Mouse (Mus musculus) forebrain, embryonic 10.5 days (tissue): ENCODE measurements around the gene Defb18. TPM values are rescaled to one million over a fixed set of nuclear protein-coding genes. Genes with fewer than 3 reads are reported as not detected.
"Not testable (repeated sequence)": the region's sequence is repeated elsewhere in the genome, so short reads cannot be mapped to it uniquely, and the experiment has no call there.

Experiments
- DNase-seq: peaks from one replicate; pipeline ENCODE4 v3.0.0-alpha.2; 2017; ENCODE audit warnings: low spot score; ENCODE audit errors: extremely low spot score
- H3K27ac ChIP-seq: fragments of 300-500 bp; sonication (generic); 2 replicates; pipeline ENCODE4 v1.5.1; 2016; ENCODE audit warnings: mild to moderate bottlenecking
- H3K27me3 ChIP-seq: fragments of 300-500 bp; sonication (generic); 2 replicates; pipeline ENCODE4 v1.6.1; 2016; ENCODE audit warnings: mild to moderate bottlenecking; ENCODE audit not compliant: poor library complexity, severe bottlenecking
- H3K36me3 ChIP-seq: fragments of 300-500 bp; sonication (generic); replicated peaks from 2 replicates; pipeline ENCODE4 v1.6.1; 2016; ENCODE audit warnings: mild to moderate bottlenecking, moderate library complexity
- H3K4me1 ChIP-seq: fragments of 300-500 bp; sonication (generic); 2 replicates; pipeline ENCODE4 v1.6.1; 2016
- H3K4me3 ChIP-seq: fragments of 300-500 bp; sonication (generic); 2 replicates; pipeline ENCODE4 v1.5.1; 2016; ENCODE audit warnings: mild to moderate bottlenecking, moderate library complexity
- H3K9me3 ChIP-seq: fragments of 300-500 bp; sonication (generic); 2 replicates; pipeline ENCODE4 v1.6.1; 2016; ENCODE audit warnings: mild to moderate bottlenecking, moderate library complexity
- whole genome bisulfite sequencing: fragments of 180-500 bp; shearing (Covaris S2); methylation state at CpG from one replicate; pipeline ENCODE4 v1.1.7; 2016; 5-methylcytosine and 5-hydroxymethylcytosine counted together
- polyA plus RNA-seq: library from polyadenylated mRNA; unstranded; fragments of >200 nt; fragmentation: Nextera tagmentation; extraction: Ambion mirVana; gene quantifications from 2 replicates; pipeline ENCODE4 v1.2.1, GENCODE M21; 2016

Defb18 gene
- not detected in 2 replicates for polyA plus RNA-seq

DNA sequence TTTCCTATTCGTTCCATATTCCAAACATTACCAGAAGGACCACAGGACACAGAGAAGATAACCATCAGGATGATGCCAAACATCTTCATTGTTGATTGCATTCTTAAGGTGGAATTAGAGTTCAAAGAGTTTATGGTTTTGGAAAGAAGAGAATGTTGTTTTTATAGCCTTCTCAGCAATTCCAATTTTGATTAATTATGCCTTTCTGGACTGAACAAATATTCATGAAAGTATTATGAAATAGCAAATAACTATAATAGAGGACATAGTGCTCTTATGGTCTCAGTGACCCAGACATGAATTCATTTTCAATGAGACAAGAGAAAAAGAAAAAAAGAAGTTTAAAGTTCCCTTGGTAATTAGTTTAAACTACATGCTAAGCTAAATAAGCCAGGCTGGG, at the start of gene Defb18:
Defb18 (minus strand) TSS at position 101 of the 400 bp plus-strand sequence.
- WGBS: 79% methylated on average over 1 of the region's 1 CpGs
- Histone ChIP-seq H3K4me3 (no peak within 1 kb of the TSS), H3K9me3 (no peaks in the 10 kb centered on the region), H3K4me1 (no peaks in the 10 kb centered on the region), H3K36me3 (no peaks in the 10 kb centered on the region), H3K27ac (no peak within 1 kb of the TSS), H3K27me3 (no peaks in the 10 kb centered on the region)
- no peak for DNase-seq

DNA sequence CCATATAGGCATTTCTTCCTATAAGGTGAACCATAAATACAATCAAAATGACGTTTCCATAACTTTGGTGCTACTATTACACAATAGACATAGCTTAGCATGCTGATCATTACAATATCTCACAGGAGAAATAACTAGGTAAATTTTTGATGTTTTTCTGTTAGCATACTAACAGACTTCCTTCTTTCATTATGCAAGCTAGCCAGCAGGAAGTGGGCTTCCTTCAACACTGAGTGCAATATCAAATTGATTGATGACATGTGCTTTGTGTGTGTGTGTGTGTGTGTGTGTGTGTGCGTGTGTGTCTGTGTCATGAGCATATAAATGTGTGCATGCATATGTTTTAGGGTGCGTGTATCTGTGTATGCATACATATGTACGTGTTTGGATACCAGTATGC, 33.9 kb upstream of the Defb18 start:
- Histone ChIP-seq H3K36me3 (no peaks in the 10 kb centered on the region), H3K9me3 (no peaks in the 10 kb centered on the region), H3K27me3 (no peaks in the 10 kb centered on the region), H3K4me1 (no peaks in the 10 kb centered on the region), H3K4me3 (no peak overlapping the region), H3K27ac (no peak overlapping the region)
- 94% methylated on average over 4 of the region's 4 CpGs for WGBS
- DNase-seq: no peak

DNA sequence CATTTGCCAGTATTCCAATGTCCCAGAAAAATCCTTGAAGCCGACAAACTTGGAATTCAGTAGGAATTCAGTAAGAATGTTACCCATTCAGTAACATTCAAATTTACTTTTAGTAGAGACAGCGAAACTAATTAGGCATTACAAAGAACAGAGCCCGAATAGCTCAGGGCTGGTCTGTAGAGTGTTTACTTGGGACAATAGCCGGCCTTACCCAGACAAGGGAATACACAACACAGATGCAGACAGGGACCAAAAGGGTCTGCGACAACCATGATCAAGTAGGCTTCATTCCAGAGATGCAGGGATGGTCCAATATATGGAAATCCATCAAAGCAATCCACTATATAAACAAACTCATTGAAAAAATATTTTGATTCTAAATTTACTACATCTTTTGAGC, 31.6 kb upstream of the Defb18 start:
- DNase-seq: no peak
- Histone ChIP-seq H3K27me3 (no peaks in the 10 kb centered on the region), H3K36me3 (no peaks in the 10 kb centered on the region), H3K4me3 (no peak overlapping the region), H3K4me1 (no peaks in the 10 kb centered on the region), H3K9me3 (no peaks in the 10 kb centered on the region), H3K27ac (no peak overlapping the region)
- 65% methylated on average over 5 of the region's 5 CpGs for WGBS

DNA sequence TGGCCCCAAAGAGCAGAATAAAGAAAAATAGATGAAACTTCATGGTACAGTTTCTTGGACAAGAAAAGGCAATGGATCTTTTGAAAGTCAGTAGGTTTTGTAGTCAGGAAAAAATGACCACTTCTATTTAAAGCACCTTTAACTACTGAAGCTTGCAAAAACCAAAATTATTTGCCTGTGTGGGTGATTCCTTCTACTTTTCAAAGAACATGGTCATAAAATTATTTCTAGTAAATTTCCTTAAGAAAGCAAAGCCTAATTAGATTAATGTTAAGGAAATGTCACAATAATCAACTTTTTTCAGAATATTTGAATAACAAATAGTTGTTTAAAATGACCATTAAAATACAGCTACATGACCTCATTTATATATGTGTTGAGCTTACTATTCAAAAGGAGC, 27.8 kb upstream of the Defb18 start, which contains the start of gene Defb41:
Defb41 (minus strand) TSS at position 101 of the 400 bp plus-strand sequence.
- Histone ChIP-seq H3K4me3 (no peak within 1 kb of the TSS), H3K9me3 (no peaks in the 10 kb centered on the region), H3K27ac (no peak within 1 kb of the TSS), H3K36me3 (no peaks in the 10 kb centered on the region), H3K27me3 (no peaks in the 10 kb centered on the region), H3K4me1 (no peaks in the 10 kb centered on the region)
- no peak for DNase-seq

- not testable (repeated sequence) for H3K4me3 ChIP-seq, H3K27ac ChIP-seq, H3K36me3 ChIP-seq, DNase-seq, H3K9me3 ChIP-seq, H3K27me3 ChIP-seq, H3K4me1 ChIP-seq
- 87% methylated on average over 9 of the region's 9 CpGs for WGBS
These were observed 8.7 kb upstream of the Defb18 start for GRCm38 (mm10) chr1:18245801-18246580.

DNA sequence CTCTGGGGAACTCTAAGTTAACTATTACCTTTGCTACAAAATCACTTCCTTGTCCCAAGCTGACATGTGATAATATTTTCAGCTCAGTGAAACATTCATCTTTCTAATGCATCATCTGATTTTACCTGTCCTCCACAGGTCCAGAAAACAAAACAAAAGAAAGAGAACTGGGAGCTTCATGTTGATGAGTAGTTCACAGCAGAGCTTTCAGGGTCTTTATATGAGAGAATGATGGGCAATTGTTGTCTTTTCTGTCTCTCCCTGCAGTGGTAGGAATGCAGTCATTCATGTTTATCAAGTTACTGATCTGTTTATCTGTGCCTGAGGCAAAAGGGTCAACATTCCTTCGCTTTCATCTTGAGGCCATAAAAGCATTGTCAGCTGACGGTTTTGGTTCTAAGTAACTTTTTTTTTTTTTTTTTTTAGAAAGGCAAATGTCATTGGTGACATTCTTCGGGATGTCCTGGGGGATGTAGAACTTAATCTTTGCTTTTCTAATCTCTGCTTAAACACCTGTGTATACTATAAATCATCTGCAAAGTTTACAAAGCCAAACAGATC, 13.8 kb downstream of the Defb18 start:
- Histone ChIP-seq H3K27ac (no peak overlapping the region), H3K4me1 (no peaks in the 10 kb centered on the region), H3K36me3 (no peaks in the 10 kb centered on the region), H3K9me3 (no peaks in the 10 kb centered on the region), H3K4me3 (no peak overlapping the region), H3K27me3 (no peaks in the 10 kb centered on the region)
- DNase-seq: no peak
- 60% methylated on average over 3 of the region's 3 CpGs for WGBS

DNA sequence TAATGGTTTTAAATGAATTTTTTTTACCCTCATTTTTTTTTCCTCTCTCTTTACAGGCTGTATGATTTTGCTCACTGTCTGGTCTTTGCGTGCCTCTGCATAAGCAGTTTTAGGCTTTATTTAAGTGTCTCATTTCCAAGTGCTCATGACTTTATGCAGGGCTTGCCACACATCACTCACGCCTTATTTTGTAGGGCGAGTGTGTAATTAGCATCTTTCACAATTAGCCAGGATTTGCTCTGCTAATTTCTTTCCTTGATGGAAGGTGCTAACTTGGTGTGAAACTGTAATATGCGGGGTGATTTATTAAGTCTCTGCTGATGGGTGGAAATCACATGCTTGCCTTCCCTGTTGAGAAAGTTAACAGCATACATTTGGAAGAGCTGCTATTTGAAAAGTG, 45.5 kb downstream of the Defb18 start:
- H3K4me3 ChIP-seq: no peak overlapping the region
- 37% methylated on average over 4 of the region's 4 CpGs for WGBS

GRCm38 (mm10) chr1:18190714-18191712, 46.2 kb downstream of the Defb18 start:
- Histone ChIP-seq H3K4me1 (peaks cover 16% of the 10 kb centered on the region), H3K27ac (no peak overlapping the region), H3K36me3 (no peaks in the 10 kb centered on the region), H3K27me3 (no peaks in the 10 kb centered on the region), H3K4me3 (no peak overlapping the region), H3K9me3 (no peaks in the 10 kb centered on the region)
- no peak for DNase-seq
- 5% methylated on average over 1 of the region's 1 CpGs for WGBS

More for the DNA sequence above, 45.5 kb downstream of the Defb18 start:
- DNase-seq: no peak
- Histone ChIP-seq H3K36me3 (no peaks in the 10 kb centered on the region), H3K4me1 (peaks cover 16% of the 10 kb centered on the region), H3K9me3 (no peaks in the 10 kb centered on the region), H3K27ac (no peak overlapping the region), H3K27me3 (no peaks in the 10 kb centered on the region)

Other genes starting within 250 kb of the Defb18 start
- not detected in 2 replicates for gene Crisp4, start 91.5 kb downstream of the Defb18 start, polyA plus RNA-seq
- gene Defb41, start 27.7 kb upstream of the Defb18 start, polyA plus RNA-seq: not detected in 2 replicates